Mouse (Mus musculus) kidney, adult 8-10 months (tissue): ENCODE data around the gene Max.

Experiments used
- DNase-seq, 2 experiments: peaks; one replicate each; pipeline ENCODE4 v3.0.0; 2022

The Max gene

DNA sequence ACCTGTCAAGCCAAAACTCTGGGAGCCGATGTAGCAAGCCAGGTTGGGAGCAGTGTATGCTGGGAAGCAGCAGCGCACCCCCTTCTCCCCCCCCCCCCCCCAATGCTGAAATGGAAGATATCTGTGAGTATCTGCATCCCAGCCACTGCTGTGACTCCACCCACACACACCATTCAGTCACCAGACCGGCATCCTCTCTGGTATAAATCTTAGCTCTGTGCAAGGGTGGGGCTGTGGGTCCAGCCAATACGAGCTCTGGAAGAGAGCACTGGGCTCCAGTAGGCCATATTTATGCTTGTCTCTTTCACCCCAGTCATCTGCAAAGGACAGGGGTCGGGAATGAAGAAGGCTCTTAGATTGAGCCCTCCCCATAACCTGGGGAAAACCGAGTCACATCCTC is 41.6 kb downstream of the Max start:
- DNase-seq: no peak

DNA sequence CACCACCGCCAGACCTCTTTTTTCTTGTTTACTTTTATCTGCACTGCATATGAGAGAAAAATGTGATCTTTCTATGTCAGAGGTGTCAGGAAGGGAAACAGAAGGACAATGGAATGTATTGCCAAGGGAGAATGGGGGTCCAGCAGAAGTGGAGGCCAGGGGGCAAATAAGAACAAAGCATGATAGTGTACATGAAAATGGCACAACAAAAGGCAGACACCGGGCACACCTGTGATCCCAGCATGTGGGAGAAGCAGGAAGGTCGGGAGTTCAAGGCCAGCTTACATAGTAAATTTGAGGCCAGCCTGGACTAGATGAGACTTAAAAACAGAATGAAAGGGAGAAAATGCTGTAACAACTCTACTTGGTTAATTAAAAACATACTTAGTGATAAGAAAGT is 43.1 kb downstream of the Max start:
- DNase-seq: no peak

DNA sequence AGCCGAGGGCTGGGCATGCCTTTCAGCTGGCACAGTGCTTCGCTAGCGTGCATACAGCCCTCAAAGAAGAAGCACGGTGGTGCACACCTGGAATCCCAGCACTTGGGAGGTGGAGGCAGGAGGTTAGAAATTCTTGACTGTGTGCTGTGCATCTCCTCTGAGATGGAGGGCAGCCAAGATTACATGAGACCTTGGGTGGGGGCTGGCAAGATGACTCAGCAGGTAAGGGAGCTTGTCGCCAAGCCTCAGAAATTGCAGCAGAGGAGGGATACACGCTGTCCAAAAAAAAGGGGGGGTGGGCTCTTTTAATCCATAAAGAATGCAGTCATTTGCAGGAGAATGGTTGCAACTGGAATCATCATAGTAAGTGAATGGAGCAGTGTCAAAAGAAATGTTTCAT is 43.9 kb downstream of the Max start:
- no peak for DNase-seq

DNA sequence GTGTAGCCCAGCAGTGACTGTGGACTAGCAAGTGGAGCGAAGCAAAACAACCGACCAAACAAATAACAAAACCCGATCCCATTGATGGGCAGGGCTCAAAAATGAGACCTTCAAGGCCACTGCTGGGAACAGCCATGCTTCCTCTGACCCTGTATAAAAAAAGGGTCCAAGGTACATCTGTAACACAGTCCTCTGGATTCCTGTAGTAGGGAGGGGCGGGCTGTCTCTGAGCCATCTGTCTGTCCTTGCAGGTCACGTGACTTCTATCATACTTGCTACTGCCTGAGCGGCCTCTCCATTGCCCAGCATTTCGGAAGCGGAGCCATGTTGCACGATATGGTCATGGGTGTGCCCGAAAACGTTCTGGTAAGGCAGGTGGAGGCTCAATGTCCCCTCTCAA is 45.8 kb downstream of the Max start:
- DNase-seq: no peak

DNA sequence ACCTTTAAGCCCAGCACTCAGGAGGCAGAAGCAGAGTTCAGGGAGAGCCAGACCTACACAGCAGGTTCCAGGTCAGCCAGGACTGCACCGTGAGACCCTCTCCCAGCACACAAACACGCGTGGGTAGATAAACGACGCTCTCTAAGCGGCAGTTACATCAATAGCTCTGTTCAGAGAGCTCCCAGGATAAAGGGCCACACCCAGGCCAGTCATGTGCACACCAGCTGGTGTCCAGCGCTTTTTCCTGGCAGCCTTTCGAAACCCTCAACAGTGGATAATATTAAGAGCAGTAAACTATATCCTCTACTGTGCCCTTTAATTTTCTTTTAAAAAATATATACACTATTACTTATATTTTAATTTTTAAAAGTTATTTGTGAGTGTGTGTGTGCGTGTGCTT is 49.8 kb downstream of the Max start:
- no peak for DNase-seq

DNA sequence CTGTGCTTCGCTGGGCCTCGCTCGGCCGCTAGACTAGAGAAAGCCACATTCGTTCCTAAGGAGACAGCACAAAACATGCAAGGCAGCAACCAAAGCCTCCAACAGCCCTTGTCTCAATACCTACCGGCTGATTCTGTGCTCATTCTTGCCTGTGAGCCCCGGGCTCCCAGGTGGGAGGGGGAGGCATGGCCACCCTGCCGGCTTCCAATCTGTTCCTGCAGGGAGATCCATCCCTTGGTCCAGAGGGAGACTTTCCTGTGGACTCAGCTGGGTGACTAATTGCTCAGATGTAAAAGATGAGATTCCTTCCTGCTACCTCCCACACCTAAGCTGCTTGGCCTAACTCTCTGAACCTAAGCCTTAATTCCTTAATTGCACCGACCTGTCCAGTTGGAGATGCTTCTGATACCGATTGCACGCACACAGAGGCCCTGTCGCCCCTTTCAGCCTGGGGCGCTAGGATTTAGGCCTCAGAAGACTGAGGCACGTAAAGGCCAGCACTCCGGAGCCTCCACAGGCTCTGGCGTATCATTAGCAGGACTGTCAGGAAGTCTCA is 50.8 kb downstream of the Max start:
- DNase-seq: no peak

DNA sequence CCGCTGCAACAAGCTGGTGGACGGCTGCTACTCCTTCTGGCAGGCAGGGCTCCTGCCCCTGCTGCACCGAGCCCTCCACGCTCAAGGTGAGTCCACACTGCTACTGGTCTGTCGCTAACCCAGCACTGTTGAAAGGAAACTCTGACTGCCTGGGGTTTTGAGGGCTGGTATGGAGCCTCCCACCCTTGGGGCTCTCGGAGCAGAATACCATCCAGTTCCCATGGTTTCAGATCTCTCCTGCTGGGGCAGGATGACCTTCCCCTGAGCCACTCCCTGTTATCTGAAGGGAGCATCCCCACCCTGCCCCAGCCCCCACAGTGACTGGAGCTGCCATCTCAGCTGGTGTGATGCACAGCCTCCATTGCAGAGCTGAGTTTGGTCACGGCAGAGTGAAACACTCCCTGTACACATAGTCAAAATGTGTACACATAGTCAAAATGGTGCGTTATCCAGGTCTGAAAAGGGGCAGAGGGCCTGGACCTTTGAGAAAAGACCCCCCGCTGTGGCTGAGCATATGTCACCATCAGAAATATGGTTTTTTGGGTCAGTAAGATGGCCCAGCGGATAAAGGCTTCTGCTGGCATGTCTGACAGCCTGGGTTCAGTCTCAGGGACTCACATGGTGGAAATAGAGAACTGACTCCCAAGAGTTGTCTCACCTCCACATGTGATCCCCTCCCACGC is 51.6 kb downstream of the Max start:
- DNase-seq: no peak

DNA sequence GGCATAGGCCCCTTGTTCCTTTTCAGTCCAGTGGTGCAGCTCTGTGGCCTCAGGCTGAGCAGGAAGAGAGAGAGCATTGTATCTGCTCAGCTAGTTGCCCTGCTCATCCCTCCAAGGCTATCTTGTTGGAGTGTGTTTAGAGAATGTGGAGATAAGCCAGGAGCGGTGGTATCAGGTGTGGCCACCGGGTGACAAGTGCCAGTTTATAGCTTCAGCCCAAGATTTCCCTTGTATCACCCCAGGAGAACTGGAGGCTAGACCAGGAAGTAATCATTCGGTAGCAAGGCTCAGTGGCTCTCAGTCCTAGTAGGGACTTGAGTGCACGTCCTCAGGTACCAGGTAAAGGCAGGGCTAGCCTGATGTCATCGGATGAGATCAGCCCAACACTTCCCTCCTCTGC is 52.8 kb downstream of the Max start:
- no peak for DNase-seq

DNA sequence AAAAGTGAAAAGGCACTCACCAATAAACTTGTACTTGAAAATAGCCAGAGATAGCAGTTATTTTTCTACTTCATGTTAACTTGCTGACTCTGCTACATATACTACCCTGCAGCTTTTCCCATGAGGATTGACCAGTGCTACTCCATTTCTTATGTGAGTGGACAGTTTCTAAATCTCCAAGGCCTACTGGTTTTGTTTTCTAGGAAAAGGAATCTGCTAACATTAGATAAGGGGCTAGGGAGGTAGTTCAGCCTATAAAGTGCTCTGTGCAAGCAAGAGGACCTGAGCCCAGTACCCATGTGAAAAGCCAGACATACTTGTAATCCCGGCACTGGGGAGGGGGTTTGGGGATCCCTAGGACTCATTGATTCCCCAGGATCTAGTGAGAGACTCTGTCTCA is 55.7 kb downstream of the Max start:
- DNase-seq: no peak

DNA sequence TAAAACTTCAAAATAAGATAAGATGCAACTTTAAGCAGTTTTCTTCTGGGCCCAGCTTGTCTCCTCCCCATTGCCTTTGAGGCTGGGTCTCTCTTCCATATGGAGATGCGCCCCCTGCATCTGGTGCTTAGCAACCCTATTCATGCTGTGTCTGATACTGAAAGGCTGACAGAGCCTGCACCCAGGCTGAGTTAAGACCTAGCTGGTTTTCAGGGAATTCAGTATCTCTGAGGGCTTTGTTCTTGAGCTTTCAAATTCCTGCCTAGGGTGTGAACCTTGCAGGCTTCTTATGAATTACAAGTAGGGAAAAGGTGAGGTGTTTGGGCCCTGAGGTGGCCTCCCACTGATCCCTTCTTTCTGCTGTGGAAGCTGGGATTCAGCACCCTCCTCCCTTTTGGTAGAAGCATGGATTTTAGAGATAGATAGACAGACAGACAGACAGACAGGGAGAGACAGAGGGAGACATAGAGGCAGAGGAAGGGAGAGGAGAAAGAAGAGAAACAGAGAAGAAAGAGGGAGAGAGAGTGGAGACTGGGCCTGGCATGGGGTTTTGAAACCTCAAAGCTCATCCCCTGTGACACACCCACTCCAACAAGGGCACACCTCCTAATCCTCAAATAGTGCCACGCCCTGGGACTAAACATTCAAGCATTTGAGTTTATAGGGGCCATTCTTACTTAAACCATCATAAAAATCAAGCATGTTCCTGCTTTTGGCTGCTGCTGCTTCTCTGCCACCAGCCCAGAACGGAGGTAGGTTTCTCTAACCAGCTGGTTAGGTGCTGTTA is 60.3 kb downstream of the Max start:
- DNase-seq: no peak

DNA sequence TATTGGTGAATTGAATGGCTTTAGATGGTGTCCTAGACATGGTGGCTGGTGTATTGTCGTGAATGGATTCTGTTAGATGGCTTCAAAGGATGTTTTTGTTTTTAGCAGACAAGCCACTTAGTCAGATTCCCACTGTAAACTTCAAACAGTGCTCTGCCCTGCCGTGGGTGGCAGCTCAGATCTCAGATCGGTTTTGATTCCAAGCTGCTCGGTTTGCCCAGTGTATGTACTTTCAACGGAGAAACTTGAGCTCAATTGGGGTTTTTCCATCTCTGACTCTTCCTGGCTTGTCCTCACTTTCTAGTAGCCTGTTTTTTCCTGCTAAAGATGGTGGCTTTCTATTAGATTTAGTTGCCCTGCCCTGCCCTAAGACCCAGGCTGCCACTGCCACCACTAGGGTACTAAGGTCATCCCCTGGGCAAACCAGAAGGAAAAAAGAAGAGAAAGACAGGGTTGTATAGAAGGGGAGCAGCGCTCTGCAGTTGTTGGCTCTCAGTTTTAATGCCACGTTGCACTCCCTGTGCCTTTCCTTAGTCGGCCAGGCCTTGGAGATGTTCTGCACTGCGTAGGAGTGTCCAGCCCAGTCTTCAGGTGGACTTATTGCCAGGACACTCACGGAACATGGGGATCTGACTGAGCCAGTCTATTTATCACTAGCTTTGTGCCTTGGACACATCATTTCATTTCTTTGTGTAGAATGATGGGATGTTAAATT is 62.6 kb downstream of the Max start:
- no peak for DNase-seq

DNA sequence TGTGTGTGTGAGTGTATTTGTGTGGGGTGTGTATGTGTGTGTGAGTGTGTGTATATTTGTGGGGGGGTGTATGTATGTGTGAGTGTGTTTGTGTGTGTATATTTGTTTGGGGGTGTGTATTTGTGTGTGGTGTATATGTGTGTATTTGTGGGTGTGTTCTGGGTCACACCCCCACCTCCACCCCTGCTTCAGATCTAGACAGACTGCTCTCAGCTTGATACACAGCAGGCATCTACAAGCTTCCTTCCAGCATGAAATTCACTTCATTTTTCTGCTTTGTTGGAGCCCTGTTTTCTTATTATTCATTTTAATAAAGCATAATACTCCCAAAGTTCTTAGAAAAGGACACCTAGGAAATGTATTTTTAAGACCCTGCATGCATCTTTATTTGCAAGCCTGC is 63.9 kb downstream of the Max start:
- DNase-seq: no peak

DNA sequence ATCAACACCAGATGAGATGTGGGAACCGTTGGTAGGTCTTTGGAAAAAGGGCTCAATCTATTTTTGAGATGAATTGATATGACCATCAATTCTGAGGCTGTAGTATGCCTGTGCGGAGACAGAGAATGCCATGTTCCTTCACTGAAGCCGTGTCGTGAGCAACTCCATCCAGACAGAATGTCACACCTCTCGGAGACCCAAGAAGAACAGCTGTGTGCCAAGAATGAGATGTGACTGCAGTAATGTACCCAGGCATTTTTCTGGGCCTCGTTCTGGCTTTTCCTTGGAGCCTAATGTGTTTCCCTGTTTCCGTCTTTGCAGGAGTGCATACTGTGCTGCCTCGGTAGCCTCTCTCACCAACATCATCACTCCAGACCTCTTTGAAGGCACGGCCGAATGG is 65.0 kb downstream of the Max start:
- no peak for DNase-seq

DNA sequence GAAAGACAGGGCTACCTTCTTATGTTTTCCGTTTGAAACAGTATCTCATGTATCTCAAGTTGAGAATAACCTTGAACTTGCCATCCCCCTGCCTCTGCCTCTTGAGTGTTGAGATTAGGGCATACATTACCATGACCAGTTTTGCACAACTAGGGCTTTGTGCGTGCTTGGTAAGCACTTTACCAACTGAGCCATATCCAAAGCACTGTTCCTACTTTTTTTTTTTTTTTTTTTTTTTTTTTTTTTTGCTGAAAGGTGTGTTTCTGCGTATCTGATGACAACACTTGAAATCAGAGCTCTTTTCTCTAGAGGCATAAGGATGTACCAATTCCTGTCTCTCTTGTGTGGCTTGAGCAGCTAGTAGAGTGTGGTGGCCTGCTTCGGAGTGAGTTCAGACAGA is 65.4 kb downstream of the Max start:
- no peak for DNase-seq

DNA sequence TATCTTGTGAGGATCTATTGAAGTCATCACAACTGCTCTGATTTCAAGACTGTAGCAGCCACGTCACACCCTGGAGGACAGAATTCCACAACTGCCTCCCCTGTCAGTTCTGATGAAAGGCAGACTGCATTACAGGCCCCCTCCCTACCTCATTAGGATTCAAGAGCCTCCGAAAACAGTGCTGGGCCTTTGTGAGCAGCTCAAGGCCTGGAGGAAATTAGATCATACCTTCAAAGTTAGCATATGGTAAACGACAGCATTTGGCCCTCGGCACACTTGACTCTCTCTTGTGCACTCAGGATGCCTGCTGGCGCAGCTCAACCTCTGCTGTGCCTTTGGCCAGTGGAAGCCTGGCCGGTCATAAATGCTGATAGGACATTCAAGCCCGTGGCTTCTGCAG is 66.2 kb downstream of the Max start:
- DNase-seq: no peak

DNA sequence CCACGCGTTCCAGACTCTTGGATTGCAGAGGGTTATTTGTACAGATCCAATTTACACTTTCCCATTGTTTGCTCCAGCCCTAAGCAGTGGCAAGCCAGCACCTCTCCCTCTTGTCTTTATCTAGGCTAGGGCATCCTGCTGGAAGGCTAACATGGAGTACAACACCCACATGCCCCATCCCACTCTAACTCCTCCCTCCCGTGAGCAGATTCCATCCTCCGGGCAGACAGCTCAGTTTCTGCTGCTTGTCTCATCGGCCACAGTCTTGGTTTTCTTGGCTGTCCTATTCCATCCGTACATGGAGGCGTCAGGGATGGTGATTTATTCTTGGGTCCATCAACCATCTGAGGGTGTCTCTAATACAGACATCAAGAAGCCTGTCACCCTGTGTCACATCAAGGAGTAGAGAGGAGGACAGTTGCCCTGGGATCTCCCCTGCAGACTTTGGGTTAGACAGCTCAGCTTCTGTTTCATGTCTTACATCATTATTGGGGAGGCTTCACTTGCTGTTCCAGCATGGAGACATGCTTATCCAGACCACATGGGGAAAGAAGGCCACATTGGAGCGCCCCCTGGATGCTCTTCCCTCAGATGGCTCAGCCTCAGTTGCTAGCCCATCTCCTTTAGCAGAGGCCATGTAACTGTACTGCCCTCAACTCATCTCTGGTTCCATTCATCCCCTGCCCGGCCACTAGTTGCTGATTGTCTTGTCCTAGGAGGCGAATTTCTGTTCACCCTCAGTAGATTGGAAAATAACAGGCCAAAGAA is 67.0 kb downstream of the Max start:
- DNase-seq: no peak

DNA sequence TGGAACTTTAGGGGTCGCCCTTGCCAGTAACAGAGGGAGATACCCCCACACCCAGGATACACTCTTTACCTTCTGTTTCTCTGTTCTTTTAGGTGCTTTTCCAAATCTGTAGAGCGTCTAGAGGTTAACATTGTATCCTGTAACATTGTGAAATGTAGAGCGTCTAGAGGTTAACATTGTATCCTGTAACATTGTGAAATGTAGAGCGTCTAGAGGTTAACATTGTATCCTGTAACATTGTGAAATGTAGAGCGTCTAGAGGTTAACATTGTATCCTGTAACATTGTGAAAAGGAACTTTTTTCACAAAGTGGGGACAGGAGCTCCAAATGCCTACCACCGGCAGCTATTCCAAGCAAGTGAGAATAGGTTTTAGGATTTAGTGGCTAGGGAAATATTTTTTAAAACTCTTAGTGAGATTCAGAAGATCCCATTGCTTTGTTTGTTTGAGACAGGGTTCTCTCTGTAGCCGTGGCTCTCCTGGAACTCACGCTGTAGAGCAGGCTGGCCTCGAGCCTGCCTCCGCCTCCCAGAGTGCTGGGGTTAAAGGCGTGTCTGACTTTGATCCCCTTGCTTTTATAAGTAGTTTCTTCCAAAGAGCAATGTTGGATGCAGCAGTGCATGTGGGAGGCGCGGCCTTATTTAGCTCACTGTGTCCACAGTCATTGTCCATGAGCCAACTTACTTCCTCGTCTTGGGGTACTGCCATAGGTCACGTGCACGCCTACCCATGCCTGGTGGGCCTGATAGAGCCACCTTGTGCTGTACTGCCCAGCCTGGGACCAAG is 68.9 kb downstream of the Max start:
- DNase-seq: no peak

DNA sequence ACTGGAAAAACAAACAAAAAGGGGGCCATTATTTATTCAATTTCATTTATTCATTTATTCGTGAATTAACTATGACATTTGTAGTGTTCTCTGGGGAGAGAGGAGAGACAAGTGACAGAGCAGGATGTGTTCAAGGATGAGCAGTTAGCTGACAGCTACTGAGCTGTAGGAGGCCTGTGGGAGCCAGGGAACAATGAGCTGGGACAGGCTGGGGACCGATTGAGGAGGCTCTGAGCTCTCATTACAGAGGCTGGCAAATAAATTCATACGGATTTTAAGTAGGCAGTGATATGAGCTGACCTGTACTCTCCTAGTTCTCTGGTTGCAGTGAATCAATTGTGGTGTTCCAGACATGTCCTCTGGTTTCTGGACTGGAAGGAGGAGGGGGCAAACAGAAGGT is 70.8 kb downstream of the Max start:
- no peak for DNase-seq

DNA sequence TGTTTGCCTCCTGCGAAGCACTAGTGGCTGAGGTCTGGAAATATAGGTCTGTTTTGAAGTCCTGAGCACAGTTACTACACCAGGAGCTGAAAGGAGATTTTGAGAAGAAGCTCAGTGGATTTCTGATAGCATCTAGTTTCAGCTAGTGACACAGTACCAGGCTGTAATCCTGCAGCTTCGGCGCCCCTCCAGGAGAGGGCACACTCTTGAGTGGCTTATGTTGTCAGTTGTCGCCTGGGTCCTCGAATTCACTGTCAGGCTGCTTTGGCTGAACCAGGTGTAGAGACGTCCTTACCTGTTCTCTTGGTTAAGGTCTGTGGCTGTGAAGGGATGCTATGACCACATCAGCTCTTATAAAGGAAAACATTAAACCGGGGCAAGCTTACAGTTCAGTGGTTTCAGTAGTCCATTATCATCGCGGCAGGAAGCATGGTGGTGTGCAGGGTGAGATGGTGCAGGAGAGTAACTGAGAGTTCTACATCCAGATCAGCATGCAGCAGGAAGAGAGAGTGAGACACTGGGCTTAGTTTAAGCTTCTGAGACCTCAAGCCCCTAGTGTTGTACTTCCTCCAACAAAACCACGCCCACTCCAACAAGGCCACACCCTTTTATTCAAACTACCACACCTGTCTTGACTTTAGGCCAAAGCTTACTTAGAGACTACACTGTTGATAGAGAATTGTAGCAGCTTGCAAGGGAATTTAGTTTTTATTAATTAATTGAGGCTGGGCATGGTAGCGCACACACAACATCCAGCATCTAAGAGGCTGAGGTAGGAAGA is 72.4 kb downstream of the Max start:
- no peak for DNase-seq

DNA sequence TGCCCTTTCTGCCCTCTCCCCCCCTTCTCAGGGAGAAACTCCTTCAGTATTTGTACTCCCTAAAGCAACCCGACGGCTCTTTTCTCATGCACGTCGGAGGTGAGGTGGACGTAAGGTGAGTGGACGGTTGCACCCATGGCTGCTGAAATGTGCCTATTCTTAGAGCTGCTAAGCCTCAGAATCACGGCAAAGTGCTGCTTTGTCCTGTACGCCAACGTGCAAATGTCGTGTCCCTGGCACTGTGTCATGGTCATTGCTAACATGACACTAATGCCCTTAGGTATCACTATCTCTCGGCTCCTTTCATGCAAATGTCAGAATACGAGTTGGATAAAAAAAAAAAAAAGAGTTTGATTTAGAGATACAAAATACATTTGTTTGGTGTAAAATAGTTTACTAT is 74.1 kb downstream of the Max start:
- no peak for DNase-seq
